Mouse (Mus musculus) right cerebral cortex, postnatal 4 days (tissue): ENCODE results near the gene Ppp1r32.

Experiments used
- DNase-seq: peaks from one replicate; pipeline ENCODE4 v3.0.0-alpha.2; 2022

Ppp1r32 gene

GRCm38 (mm10) chr19:10456752-10457483 is 25.8 kb downstream of the Ppp1r32 start, which contains the start of gene Lrrc10b:
Lrrc10b (minus strand) TSS chr19:10457473.
- DNase-seq, result peak; percentile 75

DNA sequence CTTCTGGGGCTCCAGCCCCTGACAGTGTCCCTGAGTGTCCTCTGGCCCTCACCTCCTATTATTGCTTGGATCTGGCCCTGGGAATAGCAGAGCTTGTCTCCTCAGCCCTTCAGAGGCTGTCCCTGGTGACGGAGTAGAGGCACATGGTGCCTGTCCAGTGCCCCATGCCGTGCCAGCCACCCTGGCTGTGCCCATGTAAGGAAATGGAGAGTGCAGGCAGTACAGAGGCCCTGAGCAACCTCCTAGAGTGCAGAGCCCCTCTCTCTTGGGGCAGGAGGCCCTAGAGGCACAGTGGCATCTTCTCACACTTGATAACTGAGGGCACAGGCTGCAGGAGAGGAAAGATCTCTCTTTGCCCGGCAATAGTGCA is 27.3 kb downstream of the Ppp1r32 start:
- no peak for DNase-seq

DNA sequence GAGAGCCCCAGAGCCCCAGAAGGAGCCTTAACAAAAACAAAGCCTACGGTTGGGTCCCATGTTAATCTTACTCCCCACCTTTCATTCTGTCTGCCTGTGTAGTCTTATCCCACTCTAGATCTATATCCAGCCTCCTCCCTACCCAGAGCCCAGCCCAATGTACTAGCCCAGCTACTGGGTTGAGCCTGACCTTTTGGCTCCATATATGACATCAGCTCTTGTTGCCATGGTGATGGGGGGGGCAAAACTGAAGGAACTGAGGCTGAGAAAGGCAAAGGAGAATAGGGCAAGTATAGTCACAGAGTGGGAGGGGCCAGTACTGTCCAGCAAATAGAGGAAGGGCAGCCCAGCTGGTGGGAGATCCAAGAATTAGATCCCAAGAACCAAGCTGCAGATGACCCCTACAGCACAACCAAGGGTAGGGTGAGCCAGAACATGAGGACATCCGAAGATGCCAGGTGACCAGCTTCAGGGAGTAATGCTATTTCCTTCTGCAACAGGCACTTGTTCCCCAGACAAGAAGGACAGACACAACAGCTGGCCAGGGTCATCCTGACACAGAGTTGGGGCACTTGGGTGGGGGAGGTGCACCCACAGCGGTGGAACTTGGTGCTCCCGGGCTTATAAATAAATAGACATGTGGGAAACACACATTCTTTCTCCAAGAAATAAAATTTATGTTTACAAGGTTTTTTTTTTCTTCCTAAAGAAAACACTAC is 27.9 kb downstream of the Ppp1r32 start:
- DNase-seq, result no peak

DNA sequence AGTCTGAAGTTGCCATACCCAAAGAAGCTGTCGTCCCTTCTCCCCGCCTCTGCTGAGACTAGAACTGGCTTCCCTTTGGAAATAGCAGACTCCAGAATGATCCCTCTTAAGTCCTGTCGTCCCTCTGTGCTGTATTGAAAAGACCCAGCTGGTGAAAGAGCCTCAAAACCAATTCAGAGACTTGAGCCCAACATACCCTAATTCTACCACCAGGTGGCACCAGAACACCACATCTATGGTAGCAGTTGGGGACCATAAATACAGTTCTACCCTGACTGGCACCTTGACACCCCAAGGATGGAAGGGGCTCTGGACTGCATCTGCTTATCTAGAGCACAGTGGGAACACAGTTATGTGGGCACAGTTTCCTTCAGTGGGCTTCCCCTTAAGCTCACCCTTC is 33.0 kb downstream of the Ppp1r32 start:
- peak; percentile 76 for DNase-seq

- DNase-seq, result no peak
Measured at GRCm38 (mm10) chr19:10449190-10449589, 33.5 kb downstream of the Ppp1r32 start.

DNA sequence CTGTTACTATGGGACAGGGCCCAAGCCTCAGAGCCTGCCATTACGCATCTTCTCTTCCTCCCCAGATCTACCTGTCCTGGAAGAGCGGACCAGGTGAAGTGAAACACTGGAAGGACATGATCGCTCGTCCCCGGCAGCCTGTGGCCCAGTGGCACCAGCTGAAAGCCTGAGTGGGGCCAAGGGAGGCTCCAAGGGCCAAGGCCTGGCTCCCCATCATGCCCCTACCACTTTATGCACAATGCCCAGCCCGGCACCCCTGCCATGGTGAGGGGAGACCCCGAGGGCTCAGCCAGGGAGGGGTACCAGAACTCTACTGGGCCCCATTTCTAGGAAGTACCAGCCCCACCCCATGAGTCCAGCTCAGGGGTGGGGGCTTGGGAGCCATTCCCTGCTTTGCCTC is 34.5 kb downstream of the Ppp1r32 start:
- DNase-seq, result no peak

DNA sequence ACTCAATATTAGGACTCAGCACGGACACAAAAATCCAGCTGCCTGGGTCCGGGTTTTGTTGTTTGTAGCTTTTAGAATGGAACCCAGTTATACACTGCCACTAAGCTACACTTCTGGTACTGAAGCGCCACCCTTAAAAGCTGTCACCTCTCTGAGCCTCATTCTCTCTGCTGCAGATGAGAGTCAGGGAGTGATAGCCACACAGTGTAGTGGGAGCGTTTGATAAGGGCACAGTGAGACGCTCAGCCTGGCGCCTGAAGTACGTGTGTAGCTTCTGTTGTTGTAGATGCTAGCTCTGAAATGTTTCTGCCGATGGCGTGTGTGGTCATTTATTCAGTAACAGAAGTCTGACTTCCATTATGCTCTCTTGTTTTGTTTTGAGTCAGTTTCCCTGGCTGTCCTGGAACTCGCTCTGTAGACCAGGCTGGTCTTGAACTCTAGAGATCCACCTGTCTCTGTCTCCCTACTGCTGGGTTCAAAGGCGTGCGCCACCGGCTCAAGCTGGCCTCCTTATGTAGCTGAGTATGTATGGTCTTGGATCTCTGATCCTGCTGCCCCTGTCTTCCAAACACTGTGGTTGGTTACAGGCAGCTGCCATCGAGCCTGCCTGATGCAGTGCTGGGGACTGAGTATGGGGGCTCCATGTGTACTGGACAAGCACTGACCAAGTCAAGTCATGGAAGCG is 37.9 kb downstream of the Ppp1r32 start:
- no peak for DNase-seq

- DNase-seq, result no peak
Measured at GRCm38 (mm10) chr19:10437521-10437920, 45.2 kb downstream of the Ppp1r32 start.

DNA sequence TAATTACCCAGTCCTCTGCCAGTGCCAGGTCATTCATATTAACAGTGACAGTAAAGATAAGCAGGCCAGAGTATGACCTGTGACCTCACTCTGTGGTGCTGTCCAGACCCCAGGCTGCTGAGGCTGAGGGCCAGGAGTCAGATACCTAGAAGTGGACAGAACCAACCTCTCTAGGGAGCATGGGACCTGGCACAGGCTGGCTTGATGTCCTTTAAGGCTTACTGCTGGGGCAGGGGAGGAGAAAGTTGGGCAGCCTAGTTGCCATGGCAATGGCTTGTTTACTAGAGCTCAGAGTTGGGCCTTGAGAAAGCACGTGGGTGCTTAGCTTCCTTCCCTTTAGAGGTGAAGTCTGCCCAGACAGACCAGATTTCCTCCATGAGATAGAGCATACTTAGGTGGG is 46.0 kb downstream of the Ppp1r32 start:
- no peak for DNase-seq

GRCm38 (mm10) chr19:10435908-10436307 is 46.8 kb downstream of the Ppp1r32 start:
- DNase-seq, result peak; percentile 61

GRCm38 (mm10) chr19:10434927-10435326 is 47.8 kb downstream of the Ppp1r32 start:
- no peak for DNase-seq

DNA sequence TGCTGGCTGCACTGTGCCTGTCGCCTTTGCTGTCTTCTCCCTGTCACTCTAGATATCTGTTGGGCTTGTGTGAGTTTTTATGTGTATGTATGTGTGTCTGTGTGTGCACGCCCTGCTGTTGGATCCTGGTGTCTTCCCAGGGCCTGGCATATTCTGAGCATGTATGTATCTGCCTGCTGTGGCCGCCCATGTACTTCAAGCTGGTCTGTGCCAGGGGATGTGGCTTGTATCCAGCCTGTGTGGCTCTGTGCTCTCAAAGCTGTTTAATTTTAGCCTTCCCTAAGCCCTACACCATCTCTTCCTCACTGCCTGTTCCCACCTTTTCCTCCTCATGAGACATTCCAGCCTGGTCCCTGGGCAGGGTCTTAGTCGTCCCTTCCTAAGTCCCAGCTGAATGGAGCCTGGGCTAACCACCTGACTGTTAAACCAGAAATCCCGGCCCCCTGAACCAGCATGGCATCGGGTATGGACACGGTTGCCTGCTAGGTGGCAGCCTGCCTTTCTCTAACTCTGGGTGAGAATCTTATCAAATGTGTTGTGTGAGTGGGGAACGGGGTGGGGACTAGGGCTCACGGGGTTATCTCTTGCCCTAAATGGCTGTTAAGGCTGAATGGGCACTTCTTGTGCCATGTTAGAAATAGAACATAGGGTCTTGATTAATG is 48.7 kb downstream of the Ppp1r32 start:
- DNase-seq, result peak; percentile 53

DNA sequence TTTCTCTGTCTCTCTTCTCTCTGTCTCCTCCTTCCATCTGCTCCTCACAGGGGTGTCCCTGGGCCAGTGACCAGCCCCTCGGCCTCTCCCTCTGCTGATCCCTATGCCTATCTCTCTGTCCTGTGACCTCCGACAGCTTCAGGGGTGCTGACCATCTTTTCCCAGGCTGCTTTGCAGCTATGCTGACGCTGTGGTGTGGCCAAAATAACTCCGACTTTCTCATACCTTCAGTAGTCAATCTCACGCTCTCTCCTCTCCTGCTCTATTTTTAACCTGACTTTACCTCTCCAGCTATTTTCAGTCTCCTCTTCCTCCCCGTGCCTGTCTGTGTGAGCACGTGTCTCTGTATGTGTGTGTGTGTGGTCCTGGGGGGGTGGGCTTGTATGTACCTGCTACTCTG is 49.5 kb downstream of the Ppp1r32 start:
- DNase-seq, result no peak

- DNase-seq, result no peak
Measured at GRCm38 (mm10) chr19:10431841-10432240, 50.9 kb downstream of the Ppp1r32 start.

GRCm38 (mm10) chr19:10431410-10431809 is 51.3 kb downstream of the Ppp1r32 start:
- no peak for DNase-seq

DNA sequence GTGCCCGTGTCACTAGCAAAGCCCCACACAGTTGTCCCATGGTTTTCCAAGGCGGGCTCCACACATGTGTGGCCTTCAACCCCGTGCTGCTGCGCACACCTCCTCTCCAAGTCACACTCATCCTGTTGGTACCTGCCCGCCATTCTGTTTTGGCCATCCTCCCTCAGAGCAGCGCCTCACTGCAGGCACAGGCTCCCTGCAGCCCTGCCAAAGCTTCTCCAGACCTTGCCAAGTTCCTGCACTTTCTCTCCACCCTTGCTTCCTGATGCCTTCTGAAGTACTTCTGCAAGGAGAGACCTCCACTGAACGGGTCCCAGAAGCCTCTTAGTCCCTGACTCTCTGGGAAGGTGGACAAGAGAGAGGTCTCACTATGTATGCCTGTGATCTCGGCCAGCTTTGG is 53.4 kb downstream of the Ppp1r32 start:
- DNase-seq, result no peak

- DNase-seq, result no peak
Measured at GRCm38 (mm10) chr19:10427431-10427830, 55.3 kb downstream of the Ppp1r32 start.

- DNase-seq, result no peak
Measured at GRCm38 (mm10) chr19:10426793-10427192, 55.9 kb downstream of the Ppp1r32 start.

DNA sequence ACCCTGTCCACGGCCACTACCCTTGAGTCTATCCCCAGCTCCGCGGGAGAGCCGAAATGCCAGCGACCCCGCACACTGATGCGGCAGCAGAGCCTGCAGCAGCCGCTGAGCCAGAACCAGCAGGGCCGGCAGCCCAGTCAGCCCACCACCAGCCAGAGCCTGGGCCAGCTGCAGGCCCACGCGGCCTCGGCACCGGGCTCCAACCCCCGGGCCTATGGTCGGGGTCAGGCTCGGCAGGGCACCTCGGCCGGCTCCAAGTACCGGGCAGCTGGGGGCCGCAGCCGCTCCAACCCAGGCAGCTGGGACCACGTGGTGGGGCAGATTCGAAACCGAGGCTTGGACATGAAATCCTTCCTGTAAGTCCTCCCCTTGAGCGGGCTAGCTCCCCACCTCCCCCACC is 56.4 kb downstream of the Ppp1r32 start:
- no peak for DNase-seq

- DNase-seq, result no peak
Measured at GRCm38 (mm10) chr19:10425484-10426270, 57.1 kb downstream of the Ppp1r32 start.

GRCm38 (mm10) chr19:10424751-10425150 is 58.0 kb downstream of the Ppp1r32 start:
- no peak for DNase-seq
